32 mouse cellular contexts compared by ENCODE assay signal in the genomic region with DNA sequence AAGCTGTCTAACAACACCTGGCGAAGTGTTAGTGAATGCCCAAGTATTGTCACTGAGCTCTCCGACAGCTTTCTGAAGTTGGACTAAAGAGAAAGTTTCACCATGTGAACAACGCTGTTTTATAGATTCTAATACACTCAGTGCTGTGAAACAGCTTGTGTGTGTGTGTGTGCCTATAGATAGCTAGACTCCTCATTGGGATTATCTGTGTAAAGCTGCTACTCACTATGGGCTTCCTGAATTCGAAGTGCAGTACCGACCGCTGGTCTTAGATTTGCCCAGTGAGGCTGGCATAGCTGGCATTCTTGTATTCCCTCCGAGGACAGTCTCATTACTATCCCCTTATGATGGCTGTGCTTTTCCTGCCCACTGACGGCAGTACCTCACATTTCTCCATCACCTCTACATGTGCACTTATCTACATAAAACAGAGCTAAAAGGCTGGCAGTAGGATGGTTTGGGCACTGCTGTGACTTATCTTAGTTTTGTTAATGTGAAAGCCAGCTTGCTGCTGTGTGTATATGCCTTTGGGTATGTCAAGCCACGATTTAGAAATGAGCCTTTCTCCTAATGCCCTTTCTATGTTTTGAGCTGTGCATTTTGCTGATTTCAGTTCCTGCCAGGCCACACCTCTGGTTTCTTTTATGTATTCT. TPM values are rescaled to one million over a fixed set of nuclear protein-coding genes. Genes with fewer than 3 reads are reported as not detected.
DNase-seq lines count a peak whose midpoint lies in the region; ATAC-seq and TF ChIP-seq lines count a peak whose summit lies in the region.
"Had no signal": no experiment of that assay in that cellular context is flagged by ENCODE, and none has a peak within 500 bp of the region (broad histone marks: within the 10 kb centered on the region; RNA-seq: fewer than 3 reads in every experiment).

No protein-coding gene starts in this region.

- intact Hi-C loops in heart, postnatal 14 days (cut with DNase I): no loop called here

- WGBS in heart, postnatal 0 days: 54% methylated on average over 9 of the region's 9 CpGs
- WGBS in liver, embryonic 16.5 days (ENCODE audit: insufficient replicate concordance): 39% methylated on average over 9 of the region's 9 CpGs

- H3K4me3 ChIP-seq in heart, postnatal 0 days (ENCODE audit: low read depth, low read length): no peak overlapping the region
- H3K4me3 ChIP-seq in liver, embryonic 16.5 days (ENCODE audit: low read depth, low read length): no peak overlapping the region
- H3K4me3 ChIP-seq: embryonic facial prominence, embryonic 10.5 days; embryonic facial prominence, embryonic 15.5 days; heart, adult 2 months; heart, embryonic 13.5 days; kidney, embryonic 15.5 days; layer of hippocampus, adult 2 months; left cerebral cortex, adult 2 months; limb, embryonic 13.5 days; midbrain, embryonic 12.5 days had no signal

- H3K9me3 ChIP-seq in heart, postnatal 0 days (replicated peaks; ENCODE audit: control insufficient read depth, low read length): no peaks in the 10 kb centered on the region
- H3K9me3 ChIP-seq in liver, embryonic 16.5 days (replicated peaks; ENCODE audit: control insufficient read depth, low read length): no peaks in the 10 kb centered on the region
- H3K9me3 ChIP-seq: embryonic facial prominence, embryonic 10.5 days; embryonic facial prominence, embryonic 15.5 days; G1E; heart, embryonic 13.5 days; kidney, embryonic 15.5 days; limb, embryonic 13.5 days; midbrain, embryonic 12.5 days had no signal

- no peak for DNase-seq in heart, postnatal 0 days (ENCODE audit: low spot score)
- no peak for DNase-seq in heart, postnatal 14 days
- DNase-seq in natural killer cell, adult 2 months (ENCODE audit: low spot score in 2 of 2): no peak
- no peak for DNase-seq in left cerebral cortex, adult 9 months (ENCODE audit: low spot score in 2 of 2)
- no peak for DNase-seq in gastrocnemius, postnatal 10 days
- DNase-seq: adrenal gland, postnatal 14 days; cerebellum, adult 2 months; cerebellum, postnatal 14 days; gastrocnemius, postnatal 36 days; heart, adult 2 months; kidney, adult 18-20 months; kidney, postnatal 36 days; lung, adult 2 months; lung, postnatal 10 days had no signal

- H3K27ac ChIP-seq in heart, postnatal 0 days (ENCODE audit: low read depth): no peak overlapping the region
- no peak overlapping the region for H3K27ac ChIP-seq in liver, embryonic 16.5 days (ENCODE audit: low read length)
- H3K27ac ChIP-seq: embryonic facial prominence, embryonic 10.5 days; embryonic facial prominence, embryonic 15.5 days; heart, adult 2 months; heart, embryonic 13.5 days; kidney, embryonic 15.5 days; layer of hippocampus, adult 2 months; left cerebral cortex, adult 2 months; limb, embryonic 13.5 days; midbrain, embryonic 12.5 days had no signal

- H3K36me3 ChIP-seq in heart, postnatal 0 days (replicated peaks; ENCODE audit: control insufficient read depth, insufficient read depth, low read length): 0 out of 2 replicates have a peak, but pooled peaks cover 1% of the 10 kb centered on the region
- H3K36me3 ChIP-seq in liver, embryonic 16.5 days (ENCODE audit: control insufficient read depth, insufficient read depth): no peaks in the 10 kb centered on the region
- H3K36me3 ChIP-seq: embryonic facial prominence, embryonic 10.5 days; embryonic facial prominence, embryonic 15.5 days; G1E; kidney, embryonic 15.5 days had no signal

- ATAC-seq in heart, postnatal 0 days (ENCODE audit: insufficient read depth, low read depth): peak; percentile 30; the same call in 1 of the 2 replicates
- peak; percentile 73 for ATAC-seq in erythroid progenitor cell, adult 5-6 weeks (replicated peaks; ENCODE audit: low FRiP score, poor library complexity, severe bottlenecking)
- ATAC-seq in liver, embryonic 16.5 days (ENCODE audit: low read depth): peak; percentile 52
- ATAC-seq: forebrain, embryonic 14.5 days; hindbrain, embryonic 16.5 days; Patski had no signal

- H3K4me1 ChIP-seq in heart, postnatal 0 days (ENCODE audit: control insufficient read depth, insufficient read depth): no peaks in the 10 kb centered on the region; the same call in 1 of the 2 replicates
- H3K4me1 ChIP-seq in liver, embryonic 16.5 days (ENCODE audit: control insufficient read depth, low read depth, low read length): peaks cover 12% of the 10 kb centered on the region
- H3K4me1 ChIP-seq: embryonic facial prominence, embryonic 10.5 days; embryonic facial prominence, embryonic 15.5 days; kidney, embryonic 15.5 days; limb, embryonic 13.5 days; midbrain, embryonic 12.5 days had no signal

- no peak overlapping the region for H3K4me2 ChIP-seq in heart, postnatal 0 days (ENCODE audit: low read depth, low read length)
- no peak overlapping the region for H3K4me2 ChIP-seq in liver, embryonic 16.5 days (ENCODE audit: low read depth, low read length)
- H3K4me2 ChIP-seq: embryonic facial prominence, embryonic 15.5 days; heart, embryonic 13.5 days; kidney, embryonic 15.5 days; limb, embryonic 13.5 days; midbrain, embryonic 12.5 days had no signal

- no peak for TF ChIP-seq EP300 in heart, postnatal 0 days (IDR thresholded peaks at IDR 0.05; ENCODE audit: low read depth)

- H3K27me3 ChIP-seq in heart, postnatal 0 days (ENCODE audit: control insufficient read depth, insufficient read depth, low read length): no peaks in the 10 kb centered on the region
- H3K27me3 ChIP-seq in liver, embryonic 16.5 days (ENCODE audit: control insufficient read depth, insufficient read depth, low read depth, low read length): no peaks in the 10 kb centered on the region
- H3K27me3 ChIP-seq: embryonic facial prominence, embryonic 15.5 days; heart, embryonic 13.5 days; kidney, embryonic 15.5 days; limb, embryonic 13.5 days; midbrain, embryonic 12.5 days; Patski had no signal

- no peak overlapping the region for H3K9ac ChIP-seq in heart, postnatal 0 days (replicated peaks; ENCODE audit: low read depth, low read length)
- no peak overlapping the region for H3K9ac ChIP-seq in liver, embryonic 16.5 days (ENCODE audit: low read depth, low read length)
- H3K9ac ChIP-seq: embryonic facial prominence, embryonic 15.5 days; heart, embryonic 13.5 days; kidney, embryonic 15.5 days; limb, embryonic 13.5 days; midbrain, embryonic 12.5 days had no signal

- no peak for TF ChIP-seq CTCF in heart, postnatal 0 days (IDR thresholded peaks at IDR 0.05; ENCODE audit: low read depth)

RNA-seq across cellular contexts. Expression of gene Kctd6, which starts 15.6 kb away (rescaled TPM):
- 5.8 and 7.9 TPM in 2 replicates for total RNA-seq in heart, postnatal 0 days (2014; rRNA removed; ENCODE audit: low replicate concordance)
- polyA plus RNA-seq in heart, postnatal 0 days (2015; fragmentation: Nextera tagmentation; extraction: Ambion mirVana): 11.4 and 12.6 TPM in 2 replicates
- 10 to 100 TPM; 10.6 to 11.0 TPM for total RNA-seq in heart, postnatal 14 days (2021)
- 2.5 and 8.8 TPM in 2 replicates for total RNA-seq in erythroid progenitor cell, adult 5-6 weeks (2015; ENCODE audit: low replicate concordance)
- total RNA-seq in erythroid progenitor cell, adult 5-6 weeks (2017; ENCODE audit: low replicate concordance): 4.7 and 5.8 TPM in 2 replicates
- 1.2 TPM in 2 replicates for polyA plus RNA-seq in liver, embryonic 16.5 days (2015; fragmentation: Nextera tagmentation; extraction: Ambion mirVana)
- 1 to 10 TPM; 8.8 to 9.3 TPM for total RNA-seq in gastrocnemius, postnatal 10 days (2021)

RNA-seq across cellular contexts. Expression of gene Acox2, which starts 29.7 kb away (rescaled TPM):
- total RNA-seq in heart, postnatal 0 days (2014; rRNA removed; ENCODE audit: low replicate concordance): 0.39 TPM in 1 of 2 replicates, not detected in the other
- 0.15 TPM in 1 of 2 replicates, not detected in the other for polyA plus RNA-seq in heart, postnatal 0 days (2015; fragmentation: Nextera tagmentation; extraction: Ambion mirVana)
- total RNA-seq in heart, postnatal 14 days (2021): under 1 TPM in 1 of 2 experiments, not detected in 1; 0.48 TPM
- not detected in 2 replicates for total RNA-seq in erythroid progenitor cell, adult 5-6 weeks (2015; ENCODE audit: low replicate concordance)
- not detected in 2 replicates for total RNA-seq in erythroid progenitor cell, adult 5-6 weeks (2017; ENCODE audit: low replicate concordance)
- 63.5 and 74.1 TPM in 2 replicates for polyA plus RNA-seq in liver, embryonic 16.5 days (2015; fragmentation: Nextera tagmentation; extraction: Ambion mirVana)
- total RNA-seq in gastrocnemius, postnatal 10 days (2021): under 1 TPM in 1 of 2 experiments, not detected in 1; 0.70 TPM
- total RNA-seq: G1E; layer of hippocampus, adult 2 months; left cerebral cortex, postnatal 36 days; megakaryocyte, adult 5-6 weeks had no signal
- polyA plus RNA-seq: embryonic facial prominence, embryonic 10.5 days; forebrain, embryonic 14.5 days; G1E; limb, embryonic 13.5 days; midbrain, embryonic 12.5 days; neural tube, embryonic 14.5 days; stomach, embryonic 14.5 days had no signal

RNA-seq across cellular contexts. Expression of gene Pdhb, which starts 56.7 kb away (rescaled TPM):
- total RNA-seq in heart, postnatal 0 days (2014; rRNA removed; ENCODE audit: low replicate concordance): 535 and 560 TPM in 2 replicates
- polyA plus RNA-seq in heart, postnatal 0 days (2015; fragmentation: Nextera tagmentation; extraction: Ambion mirVana): 1,048 and 1,051 TPM in 2 replicates
- 100 to 1,000 TPM; 886 to 904 TPM for total RNA-seq in heart, postnatal 14 days (2021)
- 56.6 and 63.7 TPM in 2 replicates for total RNA-seq in erythroid progenitor cell, adult 5-6 weeks (2015; ENCODE audit: low replicate concordance)
- total RNA-seq in erythroid progenitor cell, adult 5-6 weeks (2017; ENCODE audit: low replicate concordance): 86.1 and 123 TPM in 2 replicates
- polyA plus RNA-seq in liver, embryonic 16.5 days (2015; fragmentation: Nextera tagmentation; extraction: Ambion mirVana): 103 and 107 TPM in 2 replicates
- 100 to 1,000 TPM; 310 to 359 TPM for total RNA-seq in gastrocnemius, postnatal 10 days (2021)
